Mouse (Mus musculus) heart, adult 2 months (tissue): Measurements from ENCODE around the gene Filip1.

Experiments
- CTCF ChIP-seq: fragments of 200-600 bp; IDR thresholded peaks from 2 replicates; pipeline ENCODE4 v1.8.1; 2022; ENCODE audit warnings: antibody characterized with exemption, mild to moderate bottlenecking, moderate library complexity
- POLR2A ChIP-seq: fragments of 200-500 bp; IDR thresholded peaks from 2 replicates; pipeline ENCODE4 v1.6.1; 2011; ENCODE audit warnings: mild to moderate bottlenecking, low read depth, low read length, control low read depth; ENCODE audit not compliant: insufficient read depth

GRCm38 (mm10) chr9:79927156-79927870, 85.3 kb downstream of the Filip1 start:
- TF ChIP-seq CTCF (no peak), POLR2A (no peak)
